Mouse (Mus musculus) A20 (cell line): ENCODE data around the gene Opalin.

Experiments used
- DNase-seq: peaks from one replicate; pipeline ENCODE4 v3.0.0-alpha.2; 2011; ENCODE audit warnings: low read depth, low spot score

Gene Opalin

GRCm38 (mm10) chr19:41076906-41077305, at the start of gene Opalin:
Opalin (minus strand) TSS chr19:41077113.
- DNase-seq: no peak

GRCm38 (mm10) chr19:41123009-41123408, 46.1 kb upstream of the Opalin start:
- no peak for DNase-seq

GRCm38 (mm10) chr19:41119924-41120323, 43.0 kb upstream of the Opalin start:
- no peak for DNase-seq

GRCm38 (mm10) chr19:41118346-41118745, 41.4 kb upstream of the Opalin start:
- no peak for DNase-seq

- DNase-seq: no peak
Observed at GRCm38 (mm10) chr19:41117334-41117733, 40.4 kb upstream of the Opalin start.

GRCm38 (mm10) chr19:41114611-41115010, 37.7 kb upstream of the Opalin start:
- no peak for DNase-seq

GRCm38 (mm10) chr19:41113911-41114531, 37.1 kb upstream of the Opalin start:
- no peak for DNase-seq

GRCm38 (mm10) chr19:41112609-41113008, 35.7 kb upstream of the Opalin start:
- no peak for DNase-seq

- no peak for DNase-seq
Observed at GRCm38 (mm10) chr19:41109991-41110390, 33.1 kb upstream of the Opalin start.

- DNase-seq: no peak
Observed at GRCm38 (mm10) chr19:41109496-41109895, 32.6 kb upstream of the Opalin start.

- no peak for DNase-seq
Observed at GRCm38 (mm10) chr19:41108666-41109065, 31.8 kb upstream of the Opalin start.

- DNase-seq: peak; percentile 26
Observed at GRCm38 (mm10) chr19:41107530-41107929, 30.6 kb upstream of the Opalin start.

GRCm38 (mm10) chr19:41104922-41105321, 28.0 kb upstream of the Opalin start:
- peak; percentile 68 for DNase-seq

- peak; percentile 29 for DNase-seq
Observed at GRCm38 (mm10) chr19:41101390-41101789, 24.5 kb upstream of the Opalin start.

- no peak for DNase-seq
Observed at GRCm38 (mm10) chr19:41100863-41101262, 23.9 kb upstream of the Opalin start.

GRCm38 (mm10) chr19:41097038-41097437, 20.1 kb upstream of the Opalin start:
- no peak for DNase-seq

- DNase-seq: no peak
Observed at GRCm38 (mm10) chr19:41091901-41092300, 15.0 kb upstream of the Opalin start.

- peak; percentile 64 for DNase-seq
Observed at GRCm38 (mm10) chr19:41089833-41090232, 12.9 kb upstream of the Opalin start.

- no peak for DNase-seq
Observed at GRCm38 (mm10) chr19:41088491-41088890, 11.6 kb upstream of the Opalin start.

GRCm38 (mm10) chr19:41087901-41088300, 11.0 kb upstream of the Opalin start:
- DNase-seq: no peak

- peak; percentile 68 for DNase-seq
Observed at GRCm38 (mm10) chr19:41086700-41087099, 9.8 kb upstream of the Opalin start.

- no peak for DNase-seq
Observed at GRCm38 (mm10) chr19:41086289-41086688, 9.4 kb upstream of the Opalin start.

GRCm38 (mm10) chr19:41083646-41084045, 6.7 kb upstream of the Opalin start:
- DNase-seq: no peak

- no peak for DNase-seq
Observed at GRCm38 (mm10) chr19:41081589-41081988, 4.7 kb upstream of the Opalin start.
